Mouse (Mus musculus): ENCODE data around the gene Hemk1.
"Not testable (repeated sequence)": the region's sequence is repeated elsewhere in the genome, so short reads cannot be mapped to it uniquely, and the experiment has no call there.

Hemk1 gene

GRCm38 (mm10) chr9:107308346-107309000, 29.7 kb downstream of the Hemk1 start:
- no peak for DNase-seq (ENCODE audit: low read depth, low spot score)

- no peak for DNase-seq (ENCODE audit: low read depth, low spot score)
These were observed 30.3 kb downstream of the Hemk1 start for GRCm38 (mm10) chr9:107307886-107308285.

GRCm38 (mm10) chr9:107307099-107307872, 30.9 kb downstream of the Hemk1 start:
- no peak for DNase-seq (ENCODE audit: low read depth, low spot score)

- not testable (repeated sequence) for DNase-seq (ENCODE audit: low read depth, low spot score)
These were observed 31.5 kb downstream of the Hemk1 start for GRCm38 (mm10) chr9:107306673-107307072.

- DNase-seq (ENCODE audit: low read depth, low spot score), result no peak
These were observed 32.3 kb downstream of the Hemk1 start for GRCm38 (mm10) chr9:107305601-107306542.

GRCm38 (mm10) chr9:107305012-107305411, 33.1 kb downstream of the Hemk1 start:
- no peak for DNase-seq (ENCODE audit: low read depth, low spot score)

GRCm38 (mm10) chr9:107304383-107304782, 33.8 kb downstream of the Hemk1 start:
- DNase-seq (ENCODE audit: low read depth, low spot score), result no peak

GRCm38 (mm10) chr9:107303900-107304299, 34.2 kb downstream of the Hemk1 start:
- DNase-seq (ENCODE audit: low read depth, low spot score), result no peak

GRCm38 (mm10) chr9:107303121-107303820, 34.9 kb downstream of the Hemk1 start:
- no peak for DNase-seq (ENCODE audit: low read depth, low spot score)

GRCm38 (mm10) chr9:107302592-107302991, 35.6 kb downstream of the Hemk1 start:
- no peak for DNase-seq (ENCODE audit: low read depth, low spot score)

- DNase-seq (ENCODE audit: low read depth, low spot score), result no peak
These were observed 36.4 kb downstream of the Hemk1 start for GRCm38 (mm10) chr9:107301554-107302331.

GRCm38 (mm10) chr9:107300224-107300973, 37.8 kb downstream of the Hemk1 start:
- DNase-seq (ENCODE audit: low read depth, low spot score), result no peak

GRCm38 (mm10) chr9:107299783-107300182, 38.4 kb downstream of the Hemk1 start:
- DNase-seq (ENCODE audit: low read depth, low spot score), result no peak

- DNase-seq (ENCODE audit: low read depth, low spot score), result no peak
These were observed 39.3 kb downstream of the Hemk1 start for GRCm38 (mm10) chr9:107298876-107299275.

- DNase-seq (ENCODE audit: low read depth, low spot score), result no peak
These were observed 39.9 kb downstream of the Hemk1 start for GRCm38 (mm10) chr9:107298059-107298780.

GRCm38 (mm10) chr9:107297658-107298057, 40.5 kb downstream of the Hemk1 start:
- no peak for DNase-seq (ENCODE audit: low read depth, low spot score)

- no peak for DNase-seq (ENCODE audit: low read depth, low spot score)
These were observed 41.1 kb downstream of the Hemk1 start for GRCm38 (mm10) chr9:107297059-107297458.

GRCm38 (mm10) chr9:107296501-107296965, 41.6 kb downstream of the Hemk1 start:
- DNase-seq (ENCODE audit: low read depth, low spot score), result peak; percentile 89

GRCm38 (mm10) chr9:107296041-107296440, 42.1 kb downstream of the Hemk1 start:
- no peak for DNase-seq (ENCODE audit: low read depth, low spot score)

GRCm38 (mm10) chr9:107296016-107296040, 42.3 kb downstream of the Hemk1 start, which contains the start of gene Cish:
Cish (plus strand) TSS chr9:107296026.
- no peak for DNase-seq (ENCODE audit: low read depth, low spot score)
